Comparison of ENCODE assay signal across 26 mouse cellular contexts in the genomic region with DNA sequence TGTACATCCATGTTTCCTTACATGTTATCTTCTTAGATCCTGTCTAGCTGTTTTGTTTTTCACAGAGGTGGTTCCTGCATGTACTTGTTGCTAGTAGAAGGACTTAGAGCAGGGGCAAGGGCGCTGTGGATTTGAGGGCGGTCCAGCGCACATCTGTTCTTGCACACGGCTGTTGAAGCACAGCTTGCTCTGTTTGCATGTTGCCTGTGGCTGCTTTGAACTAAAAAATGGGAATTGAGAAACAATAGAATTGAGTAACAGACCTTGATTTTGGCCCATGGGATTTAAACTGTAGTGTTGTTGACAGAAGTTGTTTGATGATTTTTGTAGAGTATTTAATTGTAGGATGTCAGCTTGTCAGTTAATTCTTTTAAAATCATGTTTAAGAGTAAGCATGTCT. TPM values are rescaled to one million over a fixed set of nuclear protein-coding genes. Genes with fewer than 3 reads are reported as not detected.
"Had no signal": no experiment of that assay in that cellular context is flagged by ENCODE, and none has a peak within 500 bp of the region (broad histone marks: within the 10 kb centered on the region; RNA-seq: fewer than 3 reads in every experiment).

No protein-coding gene starts in this region.

- ATAC-seq: hindbrain, postnatal 0 days; intestine, embryonic 16.5 days had no signal

- H3K9ac ChIP-seq: heart, embryonic 13.5 days; heart, embryonic 15.5 days; hindbrain, embryonic 13.5 days; hindbrain, embryonic 15.5 days; kidney, embryonic 15.5 days; limb, embryonic 13.5 days; limb, embryonic 15.5 days had no signal

- H3K27me3 ChIP-seq: heart, embryonic 13.5 days; heart, embryonic 15.5 days; hindbrain, embryonic 13.5 days; hindbrain, embryonic 15.5 days; kidney, embryonic 15.5 days; limb, embryonic 13.5 days; limb, embryonic 15.5 days had no signal

- H3K27ac ChIP-seq: heart, adult 2 months; heart, embryonic 13.5 days; heart, embryonic 15.5 days; hindbrain, embryonic 13.5 days; hindbrain, embryonic 15.5 days; hindbrain, postnatal 0 days; kidney, embryonic 15.5 days; kidney, postnatal 0 days; limb, embryonic 13.5 days; limb, embryonic 15.5 days had no signal

- H3K9me3 ChIP-seq: heart, embryonic 13.5 days; heart, embryonic 15.5 days; hindbrain, embryonic 13.5 days; hindbrain, embryonic 15.5 days; kidney, embryonic 15.5 days; limb, embryonic 13.5 days; limb, embryonic 15.5 days had no signal

- H3K4me2 ChIP-seq: heart, embryonic 11.5 days; heart, embryonic 13.5 days; heart, embryonic 15.5 days; hindbrain, embryonic 13.5 days; hindbrain, embryonic 15.5 days; kidney, embryonic 15.5 days; limb, embryonic 13.5 days; limb, embryonic 15.5 days had no signal

- H3K4me1 ChIP-seq: heart, embryonic 13.5 days; heart, embryonic 15.5 days; hindbrain, embryonic 13.5 days; hindbrain, embryonic 15.5 days; kidney, embryonic 15.5 days; limb, embryonic 13.5 days had no signal

- H3K4me3 ChIP-seq: heart, adult 2 months; heart, embryonic 13.5 days; heart, embryonic 15.5 days; hindbrain, embryonic 13.5 days; hindbrain, embryonic 15.5 days; kidney, embryonic 15.5 days; limb, embryonic 13.5 days; limb, embryonic 15.5 days had no signal

- DNase-seq: gastrocnemius, postnatal 14 days; gastrocnemius, postnatal 36 days; heart, adult 11 months; heart, adult 2 months; heart, postnatal 14 days; heart, postnatal 36 days; kidney, adult 11 months; kidney, adult 2 months; kidney, adult 9 months; kidney, postnatal 14 days; kidney, postnatal 36 days; layer of hippocampus, adult 9-11 months; layer of hippocampus, postnatal 36 days; left cerebral cortex, postnatal 4 days had no signal

RNA-seq across cellular contexts. Expression of a gene that starts 43.9 kb away (rescaled TPM):
- polyA plus RNA-seq: liver, adult 2 months had no signal
